Mouse (Mus musculus): ENCODE measurements around the gene Sec22a.
A peak's percentile ranks its signal among the peaks of the same experiment; 100 is the strongest.

Sec22a gene

DNA sequence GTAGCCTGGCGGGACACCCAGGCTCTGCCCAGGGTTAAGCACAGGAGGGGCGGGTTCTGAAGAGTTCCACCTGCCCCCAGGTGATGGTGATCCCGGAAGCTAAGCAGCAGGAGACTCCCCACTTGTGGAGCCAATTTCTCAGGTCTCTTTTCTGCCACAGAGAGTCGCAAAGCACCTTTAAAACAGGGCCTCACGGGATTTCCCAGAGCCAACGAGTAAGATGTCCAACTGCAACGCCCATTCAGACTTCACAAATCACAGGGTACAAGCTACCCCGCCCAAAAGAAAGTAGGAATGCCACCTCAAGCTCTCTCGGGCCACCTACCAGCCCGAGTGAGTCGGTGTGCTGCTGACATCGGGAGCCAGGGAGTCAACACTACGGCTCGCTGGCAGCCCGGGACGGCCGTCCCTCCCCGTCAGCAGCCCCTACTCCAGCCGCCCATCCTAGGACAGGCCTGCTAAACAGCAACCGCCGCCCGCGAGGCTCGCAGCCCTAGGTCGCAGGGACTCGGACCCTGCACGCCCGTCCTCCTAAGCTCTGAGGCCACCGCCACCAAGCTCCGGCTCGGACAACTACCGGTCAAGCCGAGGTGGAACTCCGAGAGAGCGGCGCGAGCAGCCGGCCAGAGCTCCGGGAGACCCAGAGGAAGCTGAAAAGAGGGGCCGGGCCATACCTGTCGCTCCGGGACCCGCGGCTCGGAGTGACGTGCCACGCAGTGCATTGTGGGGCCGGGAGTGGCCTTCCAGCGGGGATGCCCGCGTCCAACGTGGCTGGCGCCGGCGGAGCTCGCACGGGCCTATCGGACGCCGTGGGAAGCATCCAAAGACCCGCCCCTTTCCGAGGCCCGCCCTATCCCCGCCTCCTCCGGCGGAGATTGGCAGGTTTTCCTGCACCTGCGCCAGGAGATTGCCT is at the start of gene Sec22a:
Gene Sec22a, minus strand, starts transcription at position 769 of the 913 bp plus-strand sequence.
- peak; percentile 95 to 98 for DNase-seq (ENCODE audit: inconsistent age in 2 of 2, low spot score in 1 of 2)

- no peak for DNase-seq (ENCODE audit: inconsistent age in 2 of 2, low spot score in 1 of 2)
Measured at GRCm38 (mm10) chr16:35406706-35407105, 43.0 kb upstream of the Sec22a start.

DNA sequence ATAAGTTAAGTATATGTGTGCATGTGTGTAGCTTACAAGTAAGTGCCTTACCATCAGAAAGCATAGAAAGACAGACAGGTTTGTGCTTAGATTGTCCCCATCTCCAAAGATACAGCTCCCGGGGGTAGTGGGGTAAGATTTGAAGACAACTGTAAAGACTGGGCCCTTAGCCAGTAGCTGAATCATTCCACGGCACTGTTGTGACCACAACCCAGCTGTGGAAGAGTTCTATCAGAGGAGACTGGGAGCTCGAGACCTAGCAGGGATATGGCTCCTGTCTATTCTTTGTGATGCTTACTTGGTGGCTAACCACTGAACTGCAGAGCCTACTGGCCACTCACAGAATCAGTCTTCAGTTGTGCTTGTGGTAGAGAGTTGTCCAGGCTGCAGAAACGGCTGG is 42.4 kb upstream of the Sec22a start:
- DNase-seq (ENCODE audit: inconsistent age in 2 of 2, low spot score in 1 of 2): no peak

DNA sequence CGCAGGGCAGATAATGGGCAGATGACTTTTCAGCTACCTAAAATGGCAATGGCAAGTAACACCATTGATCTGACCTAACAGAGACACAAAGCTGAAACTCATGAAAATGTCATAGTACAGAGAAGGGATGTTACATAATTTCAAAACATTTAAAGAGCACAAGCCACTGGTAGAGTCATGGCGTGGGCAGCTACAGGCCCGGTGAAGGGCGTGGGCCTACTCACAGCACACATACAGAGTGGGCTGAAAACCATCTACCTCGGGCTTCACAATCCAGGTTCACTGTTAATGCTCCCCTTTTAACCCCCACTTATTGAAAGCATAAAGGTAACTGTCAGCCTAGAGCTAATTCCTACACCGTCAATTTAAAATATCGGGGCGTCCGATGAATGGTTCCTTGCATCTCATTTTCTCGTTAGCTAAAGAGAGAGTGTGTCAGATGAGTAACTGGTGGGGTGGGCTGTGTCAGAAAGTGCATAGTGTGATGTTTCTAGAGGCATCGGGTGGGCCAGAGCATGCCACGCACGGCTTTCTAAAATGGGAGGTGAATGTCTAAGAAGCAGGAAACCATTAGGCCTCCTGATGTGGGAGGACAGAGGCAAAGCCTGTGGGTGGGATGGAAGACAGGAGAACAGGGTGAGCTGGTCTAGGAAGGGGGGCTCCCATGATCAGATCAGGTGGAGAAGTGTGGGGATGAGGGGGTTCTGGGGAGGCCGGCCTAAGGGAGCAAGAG is 41.8 kb upstream of the Sec22a start:
- no peak for DNase-seq (ENCODE audit: inconsistent age in 2 of 2, low spot score in 1 of 2)

GRCm38 (mm10) chr16:35404864-35405263 is 41.1 kb upstream of the Sec22a start:
- no peak for DNase-seq (ENCODE audit: inconsistent age in 2 of 2, low spot score in 1 of 2)

DNA sequence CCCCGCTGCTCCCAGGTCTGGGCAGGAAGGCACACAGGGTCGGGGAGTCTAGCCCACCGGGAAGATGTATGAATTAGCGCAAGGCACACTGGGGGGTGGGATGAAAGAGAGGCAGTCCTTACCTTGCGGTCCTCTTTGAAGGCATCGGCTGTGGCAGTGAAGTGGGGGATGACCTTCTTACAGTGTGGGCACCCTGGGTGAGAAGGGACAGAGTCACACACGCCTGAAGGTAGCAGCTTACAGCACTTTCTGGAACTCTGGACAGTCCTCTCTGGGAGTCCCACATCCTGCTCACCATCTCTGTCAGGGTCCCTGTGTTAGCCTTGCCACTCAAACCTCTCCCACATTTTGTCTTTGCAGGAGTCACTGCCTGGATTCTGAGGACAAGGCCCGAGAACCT is 40.2 kb upstream of the Sec22a start:
- DNase-seq (ENCODE audit: inconsistent age in 2 of 2, low spot score in 1 of 2): no peak

GRCm38 (mm10) chr16:35403356-35403755 is 39.6 kb upstream of the Sec22a start:
- DNase-seq (ENCODE audit: inconsistent age in 2 of 2, low spot score in 1 of 2): no peak

- DNase-seq (ENCODE audit: inconsistent age in 2 of 2, low spot score in 1 of 2): peak; percentile 36 to 59
Measured at GRCm38 (mm10) chr16:35392813-35393212, 29.1 kb upstream of the Sec22a start.

DNA sequence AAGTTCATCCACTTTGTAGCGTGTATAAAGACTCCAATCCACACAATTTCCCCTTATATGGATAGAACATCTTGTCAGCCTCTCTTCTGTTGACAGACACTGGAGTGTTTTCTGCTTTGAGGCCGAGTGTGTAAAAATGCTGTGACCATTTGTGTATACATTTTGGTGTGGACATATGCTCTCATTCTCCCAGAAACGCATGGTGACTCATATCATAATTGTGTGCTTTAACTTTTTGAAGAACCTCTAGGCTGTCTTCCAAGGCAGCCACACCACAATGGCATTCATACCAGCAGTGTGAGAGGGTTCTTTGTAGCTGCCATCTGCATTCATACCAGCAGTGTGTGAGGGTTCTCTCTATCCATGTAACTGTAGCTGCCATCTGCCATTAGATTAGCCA is 21.9 kb upstream of the Sec22a start:
- DNase-seq (ENCODE audit: inconsistent age in 2 of 2, low spot score in 1 of 2): no peak

GRCm38 (mm10) chr16:35380048-35380447 is 16.3 kb upstream of the Sec22a start:
- DNase-seq (ENCODE audit: inconsistent age in 2 of 2, low spot score in 1 of 2): no peak

DNA sequence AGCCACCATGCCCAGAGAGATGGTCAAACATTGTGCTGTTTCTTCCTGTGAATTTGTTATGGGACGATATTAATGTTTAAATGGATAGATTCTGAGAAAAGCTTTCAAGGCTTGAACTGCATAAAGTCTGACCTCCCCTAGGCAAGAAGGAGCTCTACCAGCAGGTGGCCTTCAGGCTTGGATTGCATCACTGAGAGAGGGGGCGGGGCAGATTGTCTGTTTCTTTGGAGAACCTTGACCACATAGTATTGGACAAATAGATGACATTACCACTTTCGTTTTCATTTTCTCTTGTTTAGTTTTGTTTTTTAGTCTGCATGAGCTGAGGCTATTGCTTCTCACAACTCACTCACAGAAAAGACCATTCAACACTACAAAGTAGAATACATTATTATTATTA is 15.6 kb upstream of the Sec22a start:
- DNase-seq (ENCODE audit: inconsistent age in 2 of 2, low spot score in 1 of 2): peak; percentile 73 to 93

DNA sequence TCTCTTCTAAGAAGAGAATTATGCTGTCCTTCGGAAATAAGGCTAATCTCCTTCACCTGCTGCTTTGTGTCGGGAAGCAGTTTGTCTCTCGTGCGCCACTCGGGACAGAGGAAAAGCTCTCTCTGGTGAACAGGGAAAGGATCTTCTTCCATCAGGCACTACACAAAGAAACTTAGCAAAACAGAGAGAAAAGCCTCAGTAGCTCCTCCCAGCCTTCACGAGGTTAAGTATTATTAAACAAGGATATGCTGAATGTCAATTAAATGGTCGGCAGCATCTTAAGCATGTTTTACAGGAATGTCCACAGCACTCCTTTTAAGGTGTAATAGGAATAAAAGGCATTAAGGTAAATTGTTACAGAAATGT is 328 bp upstream of the Sec22a start:
- no peak for DNase-seq (ENCODE audit: inconsistent age in 2 of 2, low spot score in 1 of 2)

GRCm38 (mm10) chr16:35362221-35362620 is 1.5 kb downstream of the Sec22a start:
- no peak for DNase-seq (ENCODE audit: inconsistent age in 2 of 2, low spot score in 1 of 2)

GRCm38 (mm10) chr16:35360593-35360992 is 3.1 kb downstream of the Sec22a start:
- peak; percentile 42 to 79 for DNase-seq (ENCODE audit: inconsistent age in 2 of 2, low spot score in 1 of 2)

GRCm38 (mm10) chr16:35357449-35357848 is 6.3 kb downstream of the Sec22a start:
- peak in 1 of 2 experiments; percentile 80 for DNase-seq (ENCODE audit: inconsistent age in 2 of 2, low spot score in 1 of 2)

DNA sequence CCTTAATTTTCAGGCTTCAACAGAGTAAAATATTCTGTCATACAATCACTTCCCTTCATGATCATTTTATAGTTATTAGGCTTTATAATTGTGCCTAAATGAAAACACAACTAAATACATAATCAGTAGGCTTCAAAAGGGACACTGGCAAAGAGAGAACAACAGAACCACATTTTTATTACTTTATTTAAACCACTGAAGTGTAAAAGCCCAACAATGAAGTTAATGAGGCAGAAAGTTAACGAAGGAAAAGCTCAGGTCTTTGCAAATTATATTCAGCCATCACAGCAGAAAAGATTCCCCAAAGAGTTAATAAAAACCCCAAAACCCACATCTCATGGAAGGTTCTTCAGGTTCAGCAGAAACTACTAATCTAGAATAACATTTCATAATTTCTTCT is 33.3 kb downstream of the Sec22a start:
- DNase-seq (ENCODE audit: inconsistent age in 2 of 2, low spot score in 1 of 2): no peak

- no peak for DNase-seq (ENCODE audit: inconsistent age in 2 of 2, low spot score in 1 of 2)
Measured at GRCm38 (mm10) chr16:35319773-35320172, 43.9 kb downstream of the Sec22a start.

- DNase-seq (ENCODE audit: inconsistent age in 2 of 2, low spot score in 1 of 2): peak in 1 of 2 experiments; percentile 78
Measured at GRCm38 (mm10) chr16:35319335-35319734, 44.4 kb downstream of the Sec22a start.

- no peak for DNase-seq (ENCODE audit: inconsistent age in 2 of 2, low spot score in 1 of 2)
Measured at GRCm38 (mm10) chr16:35318397-35318796, 45.3 kb downstream of the Sec22a start.

DNA sequence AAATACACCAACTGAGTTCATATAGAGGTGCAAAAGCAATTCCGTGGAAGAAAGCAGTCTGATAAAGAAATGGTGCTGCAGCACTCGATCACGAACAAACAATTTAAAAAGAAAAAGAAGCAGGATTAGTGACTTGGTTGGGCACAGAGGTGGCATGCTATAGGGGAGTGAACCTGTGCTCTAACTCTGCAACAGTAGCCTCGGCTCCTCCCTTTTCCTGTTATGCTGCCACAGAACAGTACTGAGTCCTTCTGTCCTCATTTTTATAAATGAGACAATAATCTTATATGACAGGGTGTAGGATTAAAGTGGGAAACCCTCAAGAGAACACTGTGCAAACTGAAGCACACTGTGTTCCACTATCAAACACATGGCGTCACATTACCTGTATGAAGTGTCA is 46.3 kb downstream of the Sec22a start:
- no peak for DNase-seq (ENCODE audit: inconsistent age in 2 of 2, low spot score in 1 of 2)

DNA sequence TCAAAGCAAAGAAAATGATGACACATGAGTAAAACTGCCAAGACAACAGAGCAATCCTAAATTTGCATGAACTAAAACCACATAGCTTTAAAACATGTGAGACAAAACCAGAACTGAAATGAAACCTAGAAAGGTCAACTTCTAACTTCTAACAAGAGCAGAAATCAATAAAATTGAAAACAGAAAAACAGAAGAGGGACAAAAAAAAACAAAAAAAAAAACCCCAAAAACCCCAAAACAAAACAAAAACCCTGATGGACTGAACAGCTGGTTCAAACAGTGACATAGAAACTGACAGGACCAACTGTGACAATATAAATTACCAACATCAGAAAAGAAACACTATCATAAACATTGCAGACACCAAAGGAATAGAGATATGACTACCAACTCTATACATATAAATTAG is 46.9 kb downstream of the Sec22a start:
- DNase-seq (ENCODE audit: inconsistent age in 2 of 2, low spot score in 1 of 2): no peak

DNA sequence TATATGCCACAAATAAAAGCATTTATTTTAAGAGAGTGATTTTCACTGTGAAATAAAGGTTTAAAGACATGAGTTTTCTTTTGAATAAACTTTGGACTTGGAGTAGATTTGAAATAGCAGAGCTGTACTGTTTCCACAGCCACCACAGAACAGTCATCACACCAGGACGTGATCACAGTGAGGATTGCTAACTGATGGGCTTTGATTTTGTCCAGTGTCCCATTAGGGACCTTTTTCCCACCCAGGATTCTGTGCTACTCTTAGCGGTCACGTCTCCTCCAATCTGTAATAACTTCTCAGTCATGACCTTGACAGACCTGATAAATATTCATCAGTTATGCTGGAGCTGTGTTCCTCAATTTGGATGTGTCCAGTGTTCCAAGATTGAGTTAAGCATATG is 48.2 kb downstream of the Sec22a start:
- no peak for DNase-seq (ENCODE audit: inconsistent age in 2 of 2, low spot score in 1 of 2)
